Mouse (Mus musculus) liver, adult 2 months (tissue): ENCODE results near the gene Rngtt.

ENCODE experiments used
- CTCF ChIP-seq: fragments of 200-500 bp; IDR thresholded peaks from 2 replicates; pipeline ENCODE4 v1.5.1; 2011; ENCODE audit warnings: low read depth, low read length, control low read depth
- POLR2A ChIP-seq: fragments of 200-500 bp; IDR thresholded peaks from 2 replicates; pipeline ENCODE4 v1.6.1; 2011; ENCODE audit warnings: low read length, control low read depth; ENCODE audit not compliant: insufficient read depth; ENCODE audit errors: extremely low read depth

GRCm38 (mm10) chr4:33544755-33545576 lies 234.9 kb downstream of the Rngtt start:
- TF ChIP-seq CTCF (no peak), POLR2A (no peak)
